Mouse (Mus musculus): Measurements from ENCODE around the gene Khdrbs2. TPM values are rescaled to one million over a fixed set of nuclear protein-coding genes. Genes with fewer than 3 reads are reported as not detected.

Gene Khdrbs2
- polyA plus RNA-seq, 1 experiment from 2014 or later = 10.8 TPM

DNA sequence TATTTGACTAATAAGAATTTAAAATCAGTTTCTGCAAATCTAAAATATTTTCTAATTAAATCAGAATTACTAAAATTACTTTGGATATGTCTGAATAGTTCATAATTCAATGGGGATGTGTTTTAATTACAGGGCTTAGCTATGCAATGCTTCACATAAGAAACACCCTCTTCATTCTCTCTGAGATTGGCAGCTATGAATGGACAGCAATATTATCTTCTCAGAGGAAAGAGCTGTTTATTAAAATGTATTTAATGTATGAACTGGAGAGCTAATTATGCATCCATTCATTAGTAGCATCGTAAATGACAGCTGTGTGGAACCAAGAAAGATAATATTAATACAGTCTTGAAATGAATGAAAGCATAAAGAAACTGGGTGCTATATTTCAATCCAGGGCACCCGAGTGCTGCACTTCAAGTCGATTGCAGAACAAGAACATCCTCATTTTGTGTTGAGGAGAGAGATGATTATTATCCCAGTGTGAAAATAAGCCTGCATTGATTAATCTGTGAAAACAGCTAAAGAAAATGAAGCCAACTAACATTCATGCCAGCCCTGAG is 477.2 kb downstream of the Khdrbs2 start:
- no peaks in the 10 kb centered on the region for H3K4me1 ChIP-seq
- H3K9me3 ChIP-seq = no peaks in the 10 kb centered on the region
- no peaks in the 10 kb centered on the region for H3K27me3 ChIP-seq
- no peak overlapping the region for H3K9ac ChIP-seq
- no peak overlapping the region for H3K4me3 ChIP-seq
- ATAC-seq (ENCODE audit: insufficient number of reproducible peaks, insufficient read depth, low FRiP score, low TSS enrichment) = no peak
- 89% methylated on average over 3 of the region's 3 CpGs for WGBS
- H3K4me2 ChIP-seq (replicated peaks) = no peak overlapping the region
- H3K27ac ChIP-seq = no peak overlapping the region
- no peaks in the 10 kb centered on the region for H3K36me3 ChIP-seq

- no peaks in the 10 kb centered on the region for H3K27me3 ChIP-seq
- WGBS = 89% methylated on average over 9 of the region's 9 CpGs
- H3K9me3 ChIP-seq = no peaks in the 10 kb centered on the region
Observed at GRCm38 (mm10) chr1:32693806-32694205, 521.3 kb downstream of the Khdrbs2 start.

DNA sequence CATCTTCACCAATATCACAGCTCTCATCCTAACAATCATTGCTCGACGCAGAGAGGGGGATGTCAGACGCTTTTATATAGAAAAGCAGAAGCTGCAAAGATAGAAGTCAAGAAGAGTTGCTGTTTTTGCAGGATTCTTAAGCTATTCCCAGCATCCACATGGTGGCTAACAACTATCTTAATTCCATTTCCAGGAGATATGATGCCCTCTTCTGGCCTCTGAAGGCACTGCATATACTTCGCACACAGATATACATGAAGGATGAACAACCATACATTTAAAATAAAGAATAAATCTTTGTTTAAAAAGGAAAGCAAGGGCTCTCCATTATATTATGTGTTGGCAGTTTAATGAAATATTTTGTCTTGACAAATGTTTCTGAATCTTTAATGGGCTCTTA is 527.6 kb downstream of the Khdrbs2 start:
- Histone ChIP-seq H3K27me3 (no peaks in the 10 kb centered on the region), H3K27ac (no peak overlapping the region), H3K36me3 (no peaks in the 10 kb centered on the region), H3K4me1 (no peaks in the 10 kb centered on the region), H3K9ac (no peak overlapping the region), H3K4me3 (no peak overlapping the region), H3K9me3 (no peaks in the 10 kb centered on the region), H3K4me2 (replicated peaks) (no peak overlapping the region)
- no peak for ATAC-seq (ENCODE audit: insufficient number of reproducible peaks, insufficient read depth, low FRiP score, low TSS enrichment)
- WGBS = 93% methylated on average over 4 of the region's 4 CpGs

More at GRCm38 (mm10) chr1:32693806-32694205, 521.3 kb downstream of the Khdrbs2 start:
- Histone ChIP-seq H3K27ac (no peak overlapping the region), H3K9ac (no peak overlapping the region), H3K4me2 (replicated peaks) (no peak overlapping the region), H3K36me3 (no peaks in the 10 kb centered on the region), H3K4me3 (no peak overlapping the region), H3K4me1 (no peaks in the 10 kb centered on the region)
- ATAC-seq (ENCODE audit: insufficient number of reproducible peaks, insufficient read depth, low FRiP score, low TSS enrichment) = no peak

GRCm38 (mm10) chr1:32701267-32701666 is 528.8 kb downstream of the Khdrbs2 start:
- ATAC-seq (ENCODE audit: insufficient number of reproducible peaks, insufficient read depth, low FRiP score, low TSS enrichment) = no peak
- 86% methylated on average over 3 of the region's 3 CpGs for WGBS

More at GRCm38 (mm10) chr1:32701267-32701666, 528.8 kb downstream of the Khdrbs2 start:
- Histone ChIP-seq H3K27ac (no peak overlapping the region), H3K9ac (no peak overlapping the region), H3K27me3 (no peaks in the 10 kb centered on the region), H3K4me1 (no peaks in the 10 kb centered on the region), H3K36me3 (no peaks in the 10 kb centered on the region), H3K9me3 (no peaks in the 10 kb centered on the region), H3K4me3 (no peak overlapping the region), H3K4me2 (replicated peaks) (no peak overlapping the region)

Data from embryonic facial prominence, embryonic 12.5 days (tissue).